Mouse (Mus musculus) stomach, embryonic 16.5 days (tissue): Measurements from ENCODE around the gene Pnpla6. TPM values are rescaled to one million over a fixed set of nuclear protein-coding genes. Genes with fewer than 3 reads are reported as not detected.

Experiments used
- ATAC-seq: fragments of 200-750 bp; cut with Nextera tagmentation; 2 replicates; pipeline ENCODE4 v1.8.0; 2017; ENCODE audit warnings: moderate number of reproducible peaks, moderate TSS enrichment; ENCODE audit not compliant: insufficient read depth, low FRiP score
- H3K27ac ChIP-seq: fragments of 300-500 bp; sonication (generic); 2 replicates; pipeline ENCODE4 v1.5.1; 2014; ENCODE audit warnings: low read length
- H3K27me3 ChIP-seq: fragments of 300-500 bp; sonication (generic); 2 replicates; pipeline ENCODE4 v1.6.1; 2014; ENCODE audit warnings: low read length, control low read depth, mixed read lengths; ENCODE audit not compliant: control insufficient read depth, insufficient read depth
- H3K36me3 ChIP-seq: fragments of 300-500 bp; sonication (generic); 2 replicates; pipeline ENCODE4 v1.6.1; 2014; ENCODE audit warnings: low read length; ENCODE audit not compliant: control insufficient read depth, insufficient read depth
- H3K4me1 ChIP-seq: fragments of 300-500 bp; sonication (generic); 2 replicates; pipeline ENCODE4 v1.6.1; 2014; ENCODE audit warnings: low read length, control low read depth, mixed read lengths; ENCODE audit not compliant: control insufficient read depth, insufficient read depth
- H3K4me2 ChIP-seq: fragments of 300-500 bp; sonication (generic); 2 replicates; pipeline ENCODE4 v1.6.1; 2014; ENCODE audit warnings: low read depth, low read length, mixed read lengths
- H3K4me3 ChIP-seq: fragments of 300-500 bp; sonication (generic); replicated peaks from 2 replicates; pipeline ENCODE4 v1.5.1; 2014; ENCODE audit warnings: mild to moderate bottlenecking, low read length
- H3K9ac ChIP-seq: fragments of 300-500 bp; sonication (generic); 2 replicates; pipeline ENCODE4 v1.6.1; 2014; ENCODE audit warnings: low read length
- H3K9me3 ChIP-seq: fragments of 300-500 bp; sonication (generic); replicated peaks from 2 replicates; pipeline ENCODE4 v1.6.1; 2016; ENCODE audit warnings: low read length, control low read depth; ENCODE audit not compliant: control insufficient read depth
- WGBS: fragments of 180-500 bp; shearing (Covaris S2); extraction: QIAGEN DNeasy Blood & Tissue Kit; methylation state at CpG from one replicate; pipeline ENCODE4 v1.1.7; 2014; 5-methylcytosine and 5-hydroxymethylcytosine counted together
- polyA plus RNA-seq: library from polyadenylated mRNA; unstranded; fragments of >200 nt; fragmentation: Nextera tagmentation; extraction: Ambion mirVana; gene quantifications from 2 replicates; pipeline ENCODE4 v1.2.1, GENCODE M21; 2015

The Pnpla6 gene
- polyA plus RNA-seq, result 36.0 and 37.6 TPM in 2 replicates

DNA sequence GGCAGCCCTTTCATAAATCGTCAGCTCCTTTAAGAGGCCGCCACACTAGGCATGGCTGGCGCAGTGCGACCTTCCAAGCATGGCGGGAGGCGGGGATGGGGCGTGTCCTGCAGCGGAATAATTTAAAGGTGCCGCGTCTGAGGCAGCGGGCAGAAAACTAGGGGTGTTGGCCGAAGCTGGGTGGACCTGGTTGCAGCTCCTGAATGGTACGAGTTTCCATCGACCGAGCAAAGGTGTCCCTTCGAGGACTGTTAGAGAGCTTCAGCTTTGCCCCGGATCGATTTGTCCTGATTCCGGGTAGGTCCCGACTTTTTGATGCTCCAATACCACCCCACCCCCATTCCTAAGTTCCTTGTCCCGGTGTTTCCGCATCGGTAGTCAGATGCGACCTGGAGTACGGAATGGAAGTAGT is at the start of gene Pnpla6:
Gene Pnpla6, plus strand, starts transcription at position 125 of the 412 bp plus-strand sequence.
- H3K27ac ChIP-seq, result peak within 1 kb of the TSS; percentile 86
- no peaks in the 10 kb centered on the region for H3K36me3 ChIP-seq
- H3K9me3 ChIP-seq, result no peaks in the 10 kb centered on the region
- under 1% methylated on average over 25 of the region's 25 CpGs for WGBS
- peak within 1 kb of the TSS; percentile 77 for H3K4me3 ChIP-seq
- peak within 1 kb of the TSS; percentile 95 for H3K4me2 ChIP-seq
- peaks cover 6% of the 10 kb centered on the region; the same call in 1 of the 2 replicates for H3K4me1 ChIP-seq
- H3K9ac ChIP-seq, result peak within 1 kb of the TSS; percentile 80
- no peaks in the 10 kb centered on the region for H3K27me3 ChIP-seq
- peak; percentile 75 for ATAC-seq

DNA sequence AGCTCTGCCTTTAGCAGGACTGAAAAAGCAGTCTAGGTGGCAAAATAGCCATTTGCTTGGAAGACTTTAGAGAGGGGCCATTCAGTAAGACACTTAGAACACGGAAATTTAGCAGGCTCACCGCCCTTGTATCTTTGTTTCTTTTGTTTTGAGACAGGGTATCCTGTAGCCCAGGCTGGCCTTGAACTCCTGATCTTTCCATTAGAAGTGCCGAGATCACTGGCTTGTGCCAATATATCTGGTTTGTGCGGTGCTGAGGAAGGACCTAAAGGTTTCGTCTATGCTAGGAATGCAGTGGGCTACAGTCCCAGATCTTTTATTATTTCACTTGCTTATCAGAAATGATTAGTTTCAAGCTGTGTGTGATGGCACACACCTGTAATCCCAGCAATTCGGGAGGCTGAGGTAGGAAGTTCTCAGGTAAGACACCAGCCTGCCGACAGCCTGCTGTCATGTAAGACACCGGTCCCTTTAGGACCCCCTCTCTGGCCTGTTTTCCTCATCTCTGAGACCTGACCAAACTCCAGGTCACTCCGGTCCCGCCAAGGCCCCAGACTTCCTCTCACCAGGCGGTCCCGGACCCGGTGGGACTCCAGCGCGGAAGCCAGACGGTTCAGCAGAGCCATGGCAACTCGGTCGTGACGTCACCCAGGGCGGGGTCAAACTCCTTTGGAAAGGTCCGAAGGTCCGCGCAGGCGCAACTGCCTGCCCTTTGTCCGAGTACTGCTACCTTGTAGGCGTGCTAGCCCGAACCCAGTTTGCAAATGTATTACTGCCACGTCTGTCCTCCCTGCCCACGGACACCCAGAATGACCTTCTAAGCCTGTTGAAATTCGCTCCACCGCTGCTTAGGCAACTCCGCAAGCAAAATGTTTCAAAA is 47.9 kb upstream of the Pnpla6 start, which contains the start of gene Pex11g:
Gene Pex11g, minus strand, starts transcription at position 675 of the 880 bp plus-strand sequence.
- H3K4me3 ChIP-seq, result peak within 1 kb of the TSS; percentile 65

DNA sequence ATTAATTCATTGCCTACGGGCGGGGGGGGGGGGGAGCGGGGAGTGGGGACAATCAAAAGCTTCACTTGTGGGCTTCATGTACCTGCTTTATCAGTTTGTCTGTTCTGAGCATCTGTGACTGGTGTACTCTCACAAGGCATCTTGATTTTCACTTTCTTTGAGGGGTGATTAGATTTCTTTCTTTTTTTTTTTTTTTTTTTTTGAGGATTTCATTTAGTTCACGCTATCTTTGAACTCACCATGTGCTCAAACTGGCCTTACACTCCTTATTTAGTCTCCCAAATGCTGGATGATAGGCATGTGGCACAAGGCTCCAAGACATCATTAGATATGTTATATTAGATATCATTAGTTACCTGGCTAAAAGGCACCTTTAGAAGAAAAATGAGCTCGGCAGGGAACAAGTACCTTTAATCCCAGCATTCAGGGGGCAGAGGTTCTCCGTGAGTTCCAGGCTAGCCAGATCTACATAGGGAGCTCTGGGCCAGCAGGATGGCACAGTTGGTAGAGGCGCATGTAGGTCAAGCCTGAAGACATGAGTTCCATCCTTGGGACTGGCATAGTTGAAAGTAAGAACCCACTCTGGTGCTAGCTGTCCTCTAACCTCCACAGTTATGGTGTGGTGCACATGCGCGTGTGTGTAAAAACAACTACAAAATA is 47.2 kb upstream of the Pnpla6 start:
- 52% methylated on average over 9 of the region's 9 CpGs for WGBS
- no peaks in the 10 kb centered on the region for H3K36me3 ChIP-seq
- no peak for ATAC-seq

More for the DNA sequence above, 47.9 kb upstream of the Pnpla6 start, which contains the start of gene Pex11g:
- peak within 1 kb of the TSS; percentile 79 for H3K27ac ChIP-seq
- 5% methylated on average over 32 of the region's 32 CpGs for WGBS
- H3K4me1 ChIP-seq, result peaks cover 7% of the 10 kb centered on the region; the same call in 1 of the 2 replicates
- H3K9ac ChIP-seq, result peak within 1 kb of the TSS; percentile 79
- no peaks in the 10 kb centered on the region for H3K9me3 ChIP-seq
- ATAC-seq, result peak; percentile 97
- no peaks in the 10 kb centered on the region for H3K27me3 ChIP-seq
- H3K4me2 ChIP-seq, result peak within 1 kb of the TSS; percentile 78
- H3K36me3 ChIP-seq, result no peaks in the 10 kb centered on the region

DNA sequence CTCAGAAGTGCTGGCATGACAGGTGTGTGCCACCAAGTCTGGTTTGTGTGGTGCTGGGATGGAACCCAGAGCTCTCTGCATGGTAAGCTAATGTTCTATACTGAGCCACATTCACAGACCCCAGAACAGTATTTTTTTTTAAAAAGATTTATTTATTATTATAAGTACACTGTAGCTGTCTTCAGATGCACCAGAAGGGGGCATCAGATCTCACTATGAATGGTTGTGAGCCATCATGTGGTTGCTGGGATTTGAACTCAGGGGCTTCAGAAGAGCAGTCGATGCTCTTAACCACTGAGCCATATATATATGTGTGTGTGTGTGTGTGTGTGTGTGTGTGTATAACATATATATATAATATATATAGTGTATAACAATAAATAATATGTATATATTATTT is 46.3 kb upstream of the Pnpla6 start:
- Histone ChIP-seq H3K9me3 (no peaks in the 10 kb centered on the region), H3K9ac (no peak overlapping the region), H3K36me3 (no peaks in the 10 kb centered on the region), H3K4me1 (peaks cover 7% of the 10 kb centered on the region; the same call in 1 of the 2 replicates), H3K4me3 (no peak overlapping the region), H3K4me2 (no peak overlapping the region), H3K27me3 (no peaks in the 10 kb centered on the region), H3K27ac (no peak overlapping the region)
- ATAC-seq, result no peak
- 96% methylated on average over 1 of the region's 1 CpGs for WGBS

More for the DNA sequence above, 47.2 kb upstream of the Pnpla6 start:
- Histone ChIP-seq H3K9me3 (no peaks in the 10 kb centered on the region), H3K27me3 (no peaks in the 10 kb centered on the region), H3K27ac (peak overlapping the region; percentile 79; the same call in 1 of the 2 replicates), H3K4me2 (peak overlapping the region; percentile 78), H3K4me3 (peak overlapping the region; percentile 65), H3K9ac (peak overlapping the region; percentile 79), H3K4me1 (peaks cover 7% of the 10 kb centered on the region; the same call in 1 of the 2 replicates)

GRCm38 (mm10) chr8:3470562-3470961 is 44.6 kb upstream of the Pnpla6 start, which contains the start of gene Tex45:
TSS of gene Tex45 (plus strand) at chr8:3470862.
- Histone ChIP-seq H3K27me3 (no peaks in the 10 kb centered on the region), H3K9me3 (no peaks in the 10 kb centered on the region), H3K4me3 (no peak within 1 kb of the TSS), H3K36me3 (no peaks in the 10 kb centered on the region), H3K27ac (no peak within 1 kb of the TSS), H3K4me1 (peaks cover 7% of the 10 kb centered on the region; the same call in 1 of the 2 replicates), H3K4me2 (no peak within 1 kb of the TSS), H3K9ac (no peak within 1 kb of the TSS)
- ATAC-seq, result no peak

DNA sequence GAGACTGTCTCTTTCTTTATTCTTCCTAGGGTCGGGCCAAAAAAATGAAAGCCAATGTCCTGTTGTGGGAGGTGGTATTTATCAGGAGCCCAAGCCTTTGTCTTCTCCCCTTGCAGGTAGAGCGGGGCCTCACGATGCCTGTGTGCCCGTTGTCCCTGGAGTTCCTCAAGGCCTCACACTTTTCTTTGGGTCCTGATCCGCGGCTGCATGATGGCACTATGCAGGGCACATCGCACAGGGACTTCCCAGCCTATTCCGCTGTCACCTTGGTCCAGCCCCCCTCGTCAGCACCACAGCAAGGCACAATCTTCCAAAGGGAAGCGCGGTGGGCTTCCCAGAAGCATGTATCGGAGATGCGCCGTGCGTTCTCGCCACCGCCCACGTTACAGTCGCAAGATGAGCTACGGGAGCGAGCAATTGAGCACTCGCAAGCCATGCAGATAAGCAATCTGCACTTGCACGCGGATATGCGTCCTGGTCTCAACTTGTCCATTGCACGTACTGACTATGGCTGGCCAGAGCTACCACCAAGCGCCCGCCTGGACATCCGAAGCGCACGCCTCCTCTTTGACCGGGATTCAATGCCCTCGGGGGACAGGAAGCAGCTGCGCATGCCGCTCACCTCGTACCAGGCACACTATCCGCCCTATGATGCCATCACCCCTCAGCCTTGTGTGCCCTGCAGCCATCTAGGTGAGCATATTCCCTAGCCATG is 39.3 kb upstream of the Pnpla6 start:
- Histone ChIP-seq H3K9me3 (no peaks in the 10 kb centered on the region), H3K4me2 (peak overlapping the region; percentile 53), H3K27ac (no peak overlapping the region), H3K36me3 (no peaks in the 10 kb centered on the region), H3K4me3 (peak overlapping the region; percentile 27), H3K27me3 (no peaks in the 10 kb centered on the region), H3K4me1 (peaks cover 2% of the 10 kb centered on the region; the same call in 1 of the 2 replicates), H3K9ac (peak overlapping the region; percentile 43; the same call in 1 of the 2 replicates)
- peak; percentile 20; the same call in 1 of the 2 replicates for ATAC-seq
- WGBS, result 21% methylated on average over 37 of the region's 37 CpGs

DNA sequence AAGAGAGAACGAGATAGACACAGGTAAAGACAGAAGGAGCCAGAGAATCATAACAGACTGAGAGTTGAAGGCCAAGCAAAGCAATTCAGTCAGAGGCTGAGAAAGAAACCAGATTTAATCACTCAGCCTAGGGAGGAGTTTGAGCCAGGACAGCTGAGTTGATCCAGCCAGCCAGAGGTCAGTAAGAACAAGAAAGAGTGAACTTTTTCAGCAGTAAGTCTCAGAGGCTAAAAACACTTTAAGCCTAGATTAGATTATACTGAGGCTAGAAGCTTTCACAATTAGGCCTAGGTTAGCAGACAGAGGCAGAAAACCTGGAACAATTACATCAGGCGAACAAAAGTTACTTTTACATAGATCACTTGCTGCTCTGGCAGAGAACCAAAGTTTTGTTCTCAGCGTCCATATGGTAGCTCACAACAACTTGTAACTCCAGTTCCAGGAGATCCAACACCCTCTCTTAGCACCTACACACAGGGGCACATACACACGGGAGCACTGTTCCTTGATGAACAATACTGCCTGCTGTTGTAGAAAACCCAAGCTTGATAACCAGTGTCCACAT is 34.9 kb upstream of the Pnpla6 start:
- Histone ChIP-seq H3K4me1 (peaks cover 2% of the 10 kb centered on the region; the same call in 1 of the 2 replicates), H3K4me3 (no peak overlapping the region)
- WGBS, result 43% methylated on average over 4 of the region's 4 CpGs

GRCm38 (mm10) chr8:3481605-3482004 is 33.6 kb upstream of the Pnpla6 start:
- Histone ChIP-seq H3K4me1 (peaks cover 2% of the 10 kb centered on the region; the same call in 1 of the 2 replicates), H3K9me3 (no peaks in the 10 kb centered on the region), H3K4me2 (no peak overlapping the region), H3K9ac (no peak overlapping the region), H3K4me3 (no peak overlapping the region), H3K36me3 (no peaks in the 10 kb centered on the region), H3K27ac (no peak overlapping the region), H3K27me3 (no peaks in the 10 kb centered on the region)
- WGBS, result 52% methylated on average over 5 of the region's 5 CpGs
- ATAC-seq, result no peak

More for the DNA sequence above, 34.9 kb upstream of the Pnpla6 start:
- 0 out of 2 replicates have a peak, but pooled peaks have one; percentile 19 for ATAC-seq
- H3K4me2 ChIP-seq, result no peak overlapping the region
- H3K27ac ChIP-seq, result 0 out of 2 replicates have a peak overlapping the region, but pooled peaks have one; percentile 8
- H3K9me3 ChIP-seq, result no peaks in the 10 kb centered on the region
- H3K36me3 ChIP-seq, result no peaks in the 10 kb centered on the region
- no peaks in the 10 kb centered on the region for H3K27me3 ChIP-seq
- H3K9ac ChIP-seq, result no peak overlapping the region
